Mouse (Mus musculus) stomach, postnatal 0 days (tissue): ENCODE data around the gene Tmem200a.

ENCODE experiments used
- CTCF ChIP-seq: IDR thresholded peaks from 2 replicates; pipeline ENCODE4 v1.5.1; 2016; ENCODE audit warnings: antibody characterized with exemption, low read depth, mild to moderate bottlenecking, moderate library complexity
- EP300 ChIP-seq: optimal IDR thresholded peaks from 2 replicates; pipeline ENCODE3; 2016; ENCODE audit warnings: antibody characterized with exemption

DNA sequence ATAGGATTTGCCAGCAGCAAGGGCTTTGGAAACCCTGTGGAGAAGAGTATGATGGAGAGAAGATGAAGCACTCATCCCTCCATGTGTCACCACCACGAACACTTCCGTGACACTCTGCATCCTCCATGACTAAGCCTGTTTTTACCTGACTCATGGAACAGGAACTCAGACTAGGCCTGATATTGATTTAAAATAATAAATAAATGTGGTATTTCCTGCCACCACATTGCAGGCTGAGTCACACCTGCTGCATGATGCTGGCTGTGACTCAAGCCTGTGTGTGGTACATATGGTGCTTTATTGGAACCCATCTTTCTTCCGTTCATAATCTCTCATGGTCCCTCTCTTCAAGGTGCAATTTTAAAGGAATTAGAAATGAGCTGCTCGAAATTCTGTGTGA is 35.6 kb upstream of the Tmem200a start:
- no peak for TF ChIP-seq CTCF
- no peak for TF ChIP-seq EP300
